Mouse (Mus musculus): ENCODE measurements at regions not wholly inside any gene's neighbourhood (a gene's known extent, or its start where the extent isn't known, plus 50 kb on each side); places are given as distances from the start of the nearest gene placed in this dataset.

GRCm38 (mm10) chr14:72790654-72791053, 80.9 kb upstream of the Fndc3a start:
- no peak for TF ChIP-seq POLR2A (IDR thresholded peaks at IDR 0.05; ENCODE audit: borderline replicate concordance, extremely low read depth, low read depth, low read length)
- TF ChIP-seq CTCF (IDR thresholded peaks at IDR 0.05; ENCODE audit: insufficient read depth, low read length): no peak

Data from lung, adult 2 months (tissue).